Mouse (Mus musculus) stomach, embryonic 15.5 days (tissue): ENCODE results near the gene Ino80d. TPM values are rescaled to one million over a fixed set of nuclear protein-coding genes. Genes with fewer than 3 reads are reported as not detected.

ENCODE experiments used
- ATAC-seq: fragments of 200-750 bp; cut with Nextera tagmentation; 2 replicates; pipeline ENCODE4 v1.8.0; 2017; ENCODE audit warnings: low read depth, moderate number of reproducible peaks, moderate TSS enrichment; ENCODE audit not compliant: insufficient read depth, low FRiP score
- H3K27ac ChIP-seq: fragments of 300-500 bp; sonication (generic); 2 replicates; pipeline ENCODE4 v1.5.1; 2015; ENCODE audit warnings: mild to moderate bottlenecking, inconsistent platforms
- H3K27me3 ChIP-seq: fragments of 300-500 bp; sonication (generic); replicated peaks from 2 replicates; pipeline ENCODE4 v1.6.1; 2015; ENCODE audit warnings: inconsistent platforms
- H3K36me3 ChIP-seq: fragments of 300-500 bp; sonication (generic); 2 replicates; pipeline ENCODE4 v1.6.1; 2015; ENCODE audit warnings: inconsistent platforms
- H3K4me1 ChIP-seq: fragments of 300-500 bp; sonication (generic); 2 replicates; pipeline ENCODE4 v1.6.1; 2015; ENCODE audit warnings: inconsistent platforms
- H3K4me2 ChIP-seq: fragments of 300-500 bp; sonication (generic); 2 replicates; pipeline ENCODE4 v1.6.1; 2015; ENCODE audit warnings: mild to moderate bottlenecking, inconsistent platforms
- H3K4me3 ChIP-seq: fragments of 300-500 bp; sonication (generic); replicated peaks from 2 replicates; pipeline ENCODE4 v1.5.1; 2015; ENCODE audit warnings: inconsistent platforms
- H3K9ac ChIP-seq: fragments of 300-500 bp; sonication (generic); 2 replicates; pipeline ENCODE4 v1.6.1; 2015; ENCODE audit warnings: inconsistent platforms
- H3K9me3 ChIP-seq: fragments of 300-500 bp; sonication (generic); 2 replicates; pipeline ENCODE4 v1.6.1; 2016; ENCODE audit warnings: inconsistent platforms
- WGBS: fragments of 180-500 bp; shearing (Covaris S2); methylation state at CpG from one replicate; pipeline ENCODE4 v1.1.7; 2015; 5-methylcytosine and 5-hydroxymethylcytosine counted together
- polyA plus RNA-seq: library from polyadenylated mRNA; unstranded; fragments of >200 nt; fragmentation: Nextera tagmentation; extraction: Ambion mirVana; gene quantifications from 2 replicates; pipeline ENCODE4 v1.2.1, GENCODE M21; 2015

Gene Ino80d
- polyA plus RNA-seq, 1 experiment from 2014 or later: 12.9 TPM

- H3K4me1 ChIP-seq: no peaks in the 10 kb centered on the region
- H3K27me3 ChIP-seq: no peaks in the 10 kb centered on the region
- H3K4me3 ChIP-seq: no peak overlapping the region
- no peak overlapping the region for H3K9ac ChIP-seq
- no peak overlapping the region for H3K27ac ChIP-seq
- H3K9me3 ChIP-seq: no peaks in the 10 kb centered on the region
- no peak overlapping the region for H3K4me2 ChIP-seq
- WGBS: 89% methylated on average over 12 of the region's 12 CpGs
- peaks cover 41% of the 10 kb centered on the region for H3K36me3 ChIP-seq
- no peak for ATAC-seq
Observed at GRCm38 (mm10) chr1:63102758-63103451, 11.6 kb downstream of the Ino80d start.

- no peak overlapping the region for H3K27ac ChIP-seq
- H3K4me3 ChIP-seq: no peak overlapping the region
- no peaks in the 10 kb centered on the region for H3K27me3 ChIP-seq
- peaks cover 36% of the 10 kb centered on the region for H3K36me3 ChIP-seq
- no peak overlapping the region for H3K9ac ChIP-seq
- no peaks in the 10 kb centered on the region for H3K9me3 ChIP-seq
- ATAC-seq: no peak
- 93% methylated on average over 8 of the region's 8 CpGs for WGBS
- H3K4me1 ChIP-seq: no peaks in the 10 kb centered on the region
- no peak overlapping the region for H3K4me2 ChIP-seq
Observed at GRCm38 (mm10) chr1:63100196-63100595, 14.3 kb downstream of the Ino80d start.

GRCm38 (mm10) chr1:63098831-63099230 is 15.6 kb downstream of the Ino80d start:
- no peak for ATAC-seq
- Histone ChIP-seq H3K4me1 (no peaks in the 10 kb centered on the region), H3K9me3 (no peaks in the 10 kb centered on the region), H3K4me3 (no peak overlapping the region), H3K27ac (no peak overlapping the region), H3K27me3 (no peaks in the 10 kb centered on the region), H3K4me2 (no peak overlapping the region), H3K36me3 (peaks cover 32% of the 10 kb centered on the region), H3K9ac (no peak overlapping the region)
- 81% methylated on average over 4 of the region's 4 CpGs for WGBS

DNA sequence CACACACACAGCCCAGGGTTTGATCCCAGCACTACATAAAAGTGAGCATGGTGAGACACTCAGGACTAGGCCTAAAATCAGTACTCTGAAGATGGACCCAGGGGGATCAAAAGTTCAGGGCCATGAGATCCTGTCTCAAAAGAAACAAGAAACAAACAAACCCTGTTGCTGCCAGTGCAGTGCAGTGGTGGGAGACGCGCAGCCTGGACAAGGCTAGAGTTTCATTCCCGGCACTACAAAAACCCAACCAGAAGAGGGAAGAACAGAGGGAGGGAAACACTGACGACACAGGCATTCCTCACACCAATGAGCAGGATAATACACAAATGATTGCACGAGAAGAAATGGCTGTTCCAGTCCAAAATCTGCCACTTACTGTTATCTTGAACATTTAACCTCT is 18.4 kb downstream of the Ino80d start:
- no peak overlapping the region for H3K4me2 ChIP-seq
- H3K36me3 ChIP-seq: peaks cover 36% of the 10 kb centered on the region
- WGBS: 85% methylated on average over 5 of the region's 5 CpGs
- no peaks in the 10 kb centered on the region for H3K4me1 ChIP-seq
- H3K27ac ChIP-seq: no peak overlapping the region
- no peak overlapping the region for H3K4me3 ChIP-seq
- H3K9ac ChIP-seq: no peak overlapping the region
- H3K9me3 ChIP-seq: no peaks in the 10 kb centered on the region
- no peak for ATAC-seq
- no peaks in the 10 kb centered on the region for H3K27me3 ChIP-seq

- Histone ChIP-seq H3K9ac (no peak overlapping the region), H3K4me3 (no peak overlapping the region)
- 88% methylated on average over 5 of the region's 5 CpGs for WGBS
Observed at GRCm38 (mm10) chr1:63089795-63090194, 24.7 kb downstream of the Ino80d start.

DNA sequence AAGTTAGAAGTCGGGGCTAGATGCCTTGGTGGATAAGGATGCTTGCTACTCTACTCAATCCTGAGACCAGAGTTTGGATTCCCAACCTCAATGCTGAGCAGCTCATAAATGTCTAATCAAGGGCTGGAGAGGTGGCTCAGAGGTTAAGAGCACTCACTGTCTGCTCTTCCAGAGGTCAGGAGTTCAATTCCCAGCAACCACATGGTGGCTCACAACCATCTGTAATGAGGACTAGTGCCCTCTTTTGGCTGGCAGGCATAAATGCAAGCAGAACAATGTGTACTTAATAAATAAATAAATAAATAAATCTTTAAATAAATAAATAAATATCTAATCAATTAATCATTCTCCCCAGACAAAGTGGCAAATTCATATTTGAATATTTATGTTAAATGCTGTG is 25.9 kb downstream of the Ino80d start:
- Histone ChIP-seq H3K4me2 (no peak overlapping the region), H3K36me3 (peaks cover 45% of the 10 kb centered on the region), H3K9ac (no peak overlapping the region), H3K4me3 (no peak overlapping the region), H3K27me3 (no peaks in the 10 kb centered on the region), H3K9me3 (no peaks in the 10 kb centered on the region), H3K4me1 (no peaks in the 10 kb centered on the region), H3K27ac (no peak overlapping the region)
- WGBS: 83% methylated on average over 1 of the region's 1 CpGs
- ATAC-seq: no peak

More at GRCm38 (mm10) chr1:63089795-63090194, 24.7 kb downstream of the Ino80d start:
- H3K4me1 ChIP-seq: no peaks in the 10 kb centered on the region
- H3K36me3 ChIP-seq: peaks cover 44% of the 10 kb centered on the region
- H3K9me3 ChIP-seq: no peaks in the 10 kb centered on the region
- no peak for ATAC-seq
- no peaks in the 10 kb centered on the region for H3K27me3 ChIP-seq
- H3K4me2 ChIP-seq: no peak overlapping the region
- no peak overlapping the region for H3K27ac ChIP-seq

GRCm38 (mm10) chr1:63080277-63080676 is 34.2 kb downstream of the Ino80d start:
- Histone ChIP-seq H3K4me2 (no peak overlapping the region), H3K27ac (no peak overlapping the region), H3K4me3 (no peak overlapping the region), H3K4me1 (no peaks in the 10 kb centered on the region), H3K9ac (no peak overlapping the region), H3K9me3 (no peaks in the 10 kb centered on the region), H3K36me3 (peaks cover 26% of the 10 kb centered on the region), H3K27me3 (no peaks in the 10 kb centered on the region)
- no peak for ATAC-seq
- 65% methylated on average over 5 of the region's 5 CpGs for WGBS

DNA sequence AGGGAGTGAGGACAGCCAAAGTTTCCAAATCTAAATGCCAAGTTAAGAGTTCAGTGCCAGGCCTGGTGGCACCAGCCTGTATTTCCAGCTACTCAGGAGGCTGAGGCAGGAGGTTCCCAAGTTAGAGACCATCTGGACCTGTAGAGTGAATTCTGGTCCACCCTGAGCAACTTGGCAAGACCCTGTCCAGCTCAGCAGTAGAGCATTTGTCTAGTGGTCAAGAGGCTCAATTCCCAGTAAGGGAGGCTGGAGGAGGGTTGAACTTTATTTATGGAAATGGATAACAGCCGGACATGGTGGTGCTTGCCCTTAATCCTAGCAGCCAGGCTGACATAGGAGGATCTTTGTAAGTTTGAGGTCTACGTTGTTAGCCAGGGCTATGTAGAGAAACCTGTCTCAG is 38.1 kb downstream of the Ino80d start:
- 78% methylated on average over 2 of the region's 2 CpGs for WGBS
- Histone ChIP-seq H3K4me1 (no peaks in the 10 kb centered on the region), H3K27me3 (no peaks in the 10 kb centered on the region), H3K9ac (no peak overlapping the region), H3K27ac (no peak overlapping the region), H3K4me3 (no peak overlapping the region), H3K9me3 (no peaks in the 10 kb centered on the region), H3K4me2 (no peak overlapping the region), H3K36me3 (peaks cover 47% of the 10 kb centered on the region)
- no peak for ATAC-seq

- H3K4me1 ChIP-seq: no peaks in the 10 kb centered on the region
- no peak overlapping the region for H3K27ac ChIP-seq
- H3K4me2 ChIP-seq: no peak overlapping the region
- H3K9ac ChIP-seq: no peak overlapping the region
- 78% methylated on average over 1 of the region's 1 CpGs for WGBS
- no peaks in the 10 kb centered on the region for H3K9me3 ChIP-seq
- H3K27me3 ChIP-seq: no peaks in the 10 kb centered on the region
- ATAC-seq: no peak
- peaks cover 58% of the 10 kb centered on the region for H3K36me3 ChIP-seq
- no peak overlapping the region for H3K4me3 ChIP-seq
Observed at GRCm38 (mm10) chr1:63071379-63071778, 43.1 kb downstream of the Ino80d start.

DNA sequence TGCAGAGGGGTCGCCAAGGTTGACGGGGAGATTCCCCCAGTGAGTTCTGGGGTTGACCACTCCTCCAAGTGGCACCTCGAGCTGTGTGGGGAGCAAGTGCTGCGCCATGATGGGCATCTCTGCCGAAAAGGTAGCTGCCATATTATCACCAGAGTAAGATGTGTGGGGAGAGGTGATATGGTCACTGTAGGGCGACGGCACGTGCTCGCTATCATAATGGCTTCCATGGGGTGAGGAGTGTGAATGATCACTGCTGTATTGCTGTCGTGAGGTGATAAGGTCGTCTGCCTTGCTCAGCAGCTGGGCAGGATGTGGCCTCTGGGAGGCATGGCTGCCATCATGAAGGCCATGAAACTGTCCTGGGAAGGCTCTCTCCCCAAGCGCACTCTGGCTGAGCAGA is 56.1 kb downstream of the Ino80d start:
- no peaks in the 10 kb centered on the region for H3K27me3 ChIP-seq
- peaks cover 45% of the 10 kb centered on the region for H3K36me3 ChIP-seq
- no peak overlapping the region for H3K4me3 ChIP-seq
- WGBS: 84% methylated on average over 12 of the region's 12 CpGs
- H3K9me3 ChIP-seq: no peaks in the 10 kb centered on the region
- H3K4me2 ChIP-seq: no peak overlapping the region
- no peak for ATAC-seq
- H3K4me1 ChIP-seq: no peaks in the 10 kb centered on the region
- H3K9ac ChIP-seq: no peak overlapping the region
- no peak overlapping the region for H3K27ac ChIP-seq

DNA sequence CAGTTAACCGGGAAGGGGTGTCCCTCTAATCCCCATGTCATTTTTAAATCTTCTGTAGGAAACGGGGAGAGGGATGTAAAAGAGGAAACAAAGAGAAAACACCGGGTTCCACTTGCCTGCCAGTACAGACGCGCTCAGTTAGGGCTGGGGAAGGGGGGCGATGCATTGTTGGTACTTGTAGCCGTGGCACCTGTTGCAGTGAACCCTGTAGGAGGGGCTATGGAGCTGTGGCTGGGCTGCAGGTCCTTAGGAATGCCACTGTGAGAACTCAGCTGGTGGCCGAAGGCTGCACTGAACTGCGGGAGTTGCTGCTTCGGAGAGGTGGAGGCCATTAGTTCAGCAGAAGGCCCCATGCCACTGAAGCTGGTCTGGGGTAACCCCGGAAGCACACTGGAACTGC is 56.6 kb downstream of the Ino80d start:
- WGBS: 86% methylated on average over 11 of the region's 11 CpGs
- Histone ChIP-seq H3K9me3 (no peaks in the 10 kb centered on the region), H3K9ac (no peak overlapping the region), H3K36me3 (peaks cover 45% of the 10 kb centered on the region), H3K27me3 (no peaks in the 10 kb centered on the region), H3K4me2 (no peak overlapping the region), H3K27ac (no peak overlapping the region), H3K4me3 (no peak overlapping the region), H3K4me1 (0 out of 2 replicates have a peak, but pooled peaks cover 2% of the 10 kb centered on the region)
- ATAC-seq: no peak

GRCm38 (mm10) chr1:63057318-63057717 is 57.1 kb downstream of the Ino80d start:
- Histone ChIP-seq H3K9me3 (no peaks in the 10 kb centered on the region), H3K27me3 (no peaks in the 10 kb centered on the region), H3K9ac (no peak overlapping the region), H3K4me1 (0 out of 2 replicates have a peak, but pooled peaks cover 2% of the 10 kb centered on the region), H3K4me3 (no peak overlapping the region), H3K36me3 (peaks cover 44% of the 10 kb centered on the region), H3K4me2 (no peak overlapping the region), H3K27ac (no peak overlapping the region)
- WGBS: 92% methylated on average over 3 of the region's 3 CpGs
- no peak for ATAC-seq

GRCm38 (mm10) chr1:63055386-63055785 is 59.1 kb downstream of the Ino80d start:
- Histone ChIP-seq H3K4me1 (0 out of 2 replicates have a peak, but pooled peaks cover 2% of the 10 kb centered on the region), H3K27ac (no peak overlapping the region), H3K4me2 (no peak overlapping the region), H3K4me3 (no peak overlapping the region), H3K36me3 (peaks cover 29% of the 10 kb centered on the region), H3K27me3 (no peaks in the 10 kb centered on the region), H3K9me3 (no peaks in the 10 kb centered on the region), H3K9ac (no peak overlapping the region)
- no peak for ATAC-seq
- WGBS: 73% methylated on average over 3 of the region's 3 CpGs
